Mouse (Mus musculus) retina, postnatal 7 days (tissue): ENCODE results near the gene Triobp.
A peak's percentile ranks its signal among the peaks of the same experiment; 100 is the strongest.

ENCODE experiments used
- DNase-seq: peaks from one replicate; pipeline ENCODE4 v3.0.0-alpha.2; 2012; ENCODE audit warnings: low read depth, low spot score

Triobp gene

GRCm38 (mm10) chr15:78947657-78948056, at the start of gene Triobp:
Gene Triobp (plus strand): TSS chr15:78947724.
- peak; percentile 79 for DNase-seq

GRCm38 (mm10) chr15:78898507-78899001, 49.0 kb upstream of the Triobp start:
- DNase-seq: no peak

GRCm38 (mm10) chr15:78899409-78899739, 48.1 kb upstream of the Triobp start, which contains the start of gene Gm49510:
Gene Gm49510 (plus strand): TSS chr15:78899667.
- DNase-seq: no peak

GRCm38 (mm10) chr15:78899740-78900584, 47.6 kb upstream of the Triobp start, which contains the start of gene Sh3bp1:
Gene Sh3bp1 (plus strand): TSS chr15:78899768.
- DNase-seq: no peak

DNA sequence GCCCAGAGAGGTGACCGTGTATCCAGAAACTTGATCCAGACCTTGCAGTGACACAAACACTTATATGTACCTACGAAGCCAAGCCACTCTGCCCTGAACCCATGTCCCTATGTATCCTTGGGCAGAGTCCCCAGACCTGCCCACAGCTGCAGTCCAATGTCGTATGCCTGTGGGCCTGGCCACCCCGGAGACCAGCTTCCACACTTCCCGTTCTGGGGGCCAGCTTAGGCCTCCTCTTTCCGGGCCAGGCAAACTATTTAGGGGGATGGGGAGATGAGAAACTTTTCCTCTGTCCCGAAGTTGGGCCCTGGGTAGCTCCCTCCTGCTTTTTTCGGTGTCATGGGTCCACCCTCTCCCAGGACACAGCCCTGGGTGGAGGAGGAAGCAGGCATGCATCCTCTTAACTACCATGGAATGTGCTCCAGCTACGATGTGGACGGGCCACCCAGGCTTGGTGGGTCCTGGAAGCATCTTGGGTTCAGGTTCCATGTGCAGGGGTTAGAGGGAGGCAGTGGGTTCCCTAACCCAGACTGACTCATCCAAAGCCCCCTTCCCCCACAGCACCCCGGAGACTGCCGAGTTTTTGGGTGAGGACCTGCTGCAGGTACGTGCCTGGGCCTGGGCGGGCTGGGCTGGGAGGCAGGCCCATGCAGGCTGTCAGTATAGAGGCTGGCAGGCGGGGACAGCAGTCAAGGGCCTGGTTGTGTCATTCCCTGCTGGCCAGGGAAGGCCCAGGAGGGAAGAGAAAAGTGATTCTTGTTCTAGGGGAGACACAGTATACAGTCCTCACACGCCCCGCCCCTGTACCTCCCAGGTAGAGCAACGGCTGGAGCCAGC, 46.7 kb upstream of the Triobp start:
- no peak for DNase-seq

- no peak for DNase-seq
Observed at GRCm38 (mm10) chr15:78901422-78901789, 46.1 kb upstream of the Triobp start.

GRCm38 (mm10) chr15:78903243-78903642, 44.3 kb upstream of the Triobp start:
- peak; percentile 72 for DNase-seq

- DNase-seq: no peak
Observed at GRCm38 (mm10) chr15:78908399-78908798, 39.1 kb upstream of the Triobp start.

- DNase-seq: no peak
Observed at GRCm38 (mm10) chr15:78908982-78909381, 38.5 kb upstream of the Triobp start.

DNA sequence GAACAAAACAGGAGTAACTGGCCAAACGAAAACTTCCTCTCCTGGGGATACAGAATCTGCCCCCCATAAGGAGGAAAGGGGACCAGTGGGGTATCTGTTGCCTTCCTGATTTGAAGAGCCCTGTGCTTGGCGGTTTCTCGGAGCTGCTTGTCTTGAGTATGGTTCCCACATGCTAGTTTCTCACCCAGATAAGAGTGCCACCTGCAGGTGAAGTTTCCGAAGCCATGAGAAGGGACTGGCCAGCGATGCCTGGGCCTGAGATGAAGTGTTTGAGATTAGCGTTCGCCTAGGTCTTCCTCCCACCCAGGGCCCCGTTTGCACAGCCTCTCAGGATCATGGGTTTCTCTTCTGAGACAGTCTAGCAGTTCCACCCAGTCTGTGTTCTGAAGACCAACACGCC, 35.5 kb upstream of the Triobp start:
- no peak for DNase-seq

DNA sequence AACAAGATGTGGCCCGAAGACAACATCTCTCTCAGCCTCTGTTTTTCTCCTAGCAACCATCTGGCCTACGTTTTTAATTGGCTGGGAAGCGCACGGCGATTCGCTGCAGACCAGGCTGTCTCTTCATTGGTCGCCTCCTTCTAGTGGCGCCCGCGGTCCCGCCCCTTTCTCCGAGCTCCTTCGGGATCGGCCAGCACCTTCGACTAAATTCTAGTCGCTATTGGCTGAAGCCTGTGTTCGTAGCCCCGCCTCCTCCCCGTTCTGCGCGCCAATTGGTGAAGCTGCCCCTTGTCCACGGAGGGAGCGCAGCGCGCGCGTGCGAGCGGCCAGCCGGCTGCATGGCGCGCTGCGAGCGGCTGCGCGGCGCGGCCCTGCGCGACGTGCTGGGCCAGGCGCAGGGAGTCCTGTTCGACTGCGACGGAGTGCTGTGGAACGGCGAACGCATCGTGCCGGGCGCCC, 33.9 kb upstream of the Triobp start, which contains the start of gene Pdxp:
Gene Pdxp, plus strand, starts transcription at position 288 of the 459 bp plus-strand sequence.
- peak; percentile 98 for DNase-seq

- peak; percentile 51 for DNase-seq
Observed at GRCm38 (mm10) chr15:78914091-78914822, 33.3 kb upstream of the Triobp start.

- DNase-seq: no peak
Observed at GRCm38 (mm10) chr15:78914823-78915659, 32.5 kb upstream of the Triobp start.

GRCm38 (mm10) chr15:78915660-78916017, 31.9 kb upstream of the Triobp start:
- DNase-seq: peak; percentile 70

- no peak for DNase-seq
Observed at GRCm38 (mm10) chr15:78916052-78916826, 31.3 kb upstream of the Triobp start.

DNA sequence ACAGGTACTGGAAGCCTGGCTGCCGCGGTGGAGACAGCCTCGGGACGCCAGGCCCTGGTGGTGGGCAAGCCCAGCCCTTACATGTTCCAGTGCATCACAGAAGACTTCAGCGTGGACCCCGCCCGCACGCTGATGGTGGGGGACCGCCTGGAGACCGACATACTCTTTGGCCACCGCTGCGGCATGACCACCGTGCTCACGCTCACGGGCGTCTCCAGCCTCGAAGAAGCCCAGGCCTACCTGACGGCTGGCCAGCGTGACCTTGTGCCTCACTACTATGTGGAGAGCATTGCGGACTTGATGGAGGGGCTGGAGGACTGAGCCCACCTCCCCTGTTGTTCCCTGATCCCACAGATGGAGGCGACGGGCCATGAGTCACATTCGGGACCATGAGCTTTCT, 29.4 kb upstream of the Triobp start:
- DNase-seq: no peak

GRCm38 (mm10) chr15:78919914-78920313, 27.6 kb upstream of the Triobp start:
- DNase-seq: no peak

DNA sequence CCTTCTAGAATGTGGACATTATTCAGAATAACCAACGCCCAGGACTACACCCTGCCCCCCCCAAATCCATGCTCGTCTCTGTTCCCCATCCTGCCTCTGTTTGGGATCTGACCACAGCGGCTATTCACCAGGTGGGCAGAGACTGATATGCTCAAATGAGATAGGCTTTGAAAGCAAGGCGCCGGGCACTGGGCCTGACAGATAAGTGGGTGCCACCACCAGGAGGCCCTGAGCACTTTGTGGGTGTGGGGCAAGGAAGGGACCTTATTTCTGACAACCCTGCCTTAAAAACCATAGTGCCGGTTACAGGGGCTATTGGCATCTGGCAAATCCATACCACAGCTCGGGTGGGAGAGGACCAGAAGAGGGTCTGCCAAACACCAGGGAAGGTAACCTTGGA, 24.8 kb upstream of the Triobp start:
- no peak for DNase-seq

DNA sequence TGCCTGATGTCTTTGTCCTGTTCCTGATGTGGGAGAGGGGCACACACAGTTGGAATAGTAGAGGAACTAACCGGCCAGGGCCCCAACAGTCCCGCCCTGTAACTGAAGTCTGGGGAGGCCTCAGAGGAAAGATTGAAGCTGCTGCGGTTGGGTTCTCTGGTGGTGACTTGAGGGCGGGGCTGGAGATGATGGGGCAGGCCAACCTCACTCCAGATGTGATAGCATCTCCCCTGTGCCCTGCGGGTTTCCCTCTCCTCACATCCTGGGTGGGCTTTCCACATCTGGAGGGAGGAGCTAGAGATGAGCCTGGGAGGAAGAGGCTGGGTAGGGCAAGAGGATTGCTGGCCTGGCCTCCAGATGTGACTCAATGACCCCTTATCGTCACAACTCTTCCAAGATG, 23.9 kb upstream of the Triobp start:
- DNase-seq: no peak

DNA sequence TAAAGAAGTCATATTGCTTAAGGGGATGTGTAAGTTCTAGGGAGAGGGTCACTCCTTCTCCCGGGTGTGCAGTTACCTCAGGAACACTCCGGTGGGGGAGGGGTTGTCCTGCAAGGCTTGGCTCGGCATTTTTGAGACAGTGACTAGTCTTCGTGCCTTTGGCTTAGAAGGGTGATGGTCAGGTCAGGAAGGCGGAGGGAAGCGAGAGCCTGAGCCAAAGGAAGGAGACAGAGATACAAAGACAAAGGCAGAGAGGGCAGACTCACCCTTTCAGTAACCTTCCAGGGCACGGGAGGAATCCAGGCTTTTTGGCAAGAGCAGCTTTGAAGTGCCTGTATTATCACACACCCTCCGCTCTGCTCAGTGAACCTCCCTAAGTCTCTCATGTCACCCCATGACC, 22.4 kb upstream of the Triobp start:
- no peak for DNase-seq
